Mouse (Mus musculus) neural tube, embryonic 12.5 days (tissue): Measurements from ENCODE around the gene Fzd10. TPM values are rescaled to one million over a fixed set of nuclear protein-coding genes. Genes with fewer than 3 reads are reported as not detected.

Experiments used
- ATAC-seq: fragments of 200-750 bp; cut with Nextera tagmentation; 2 replicates; pipeline ENCODE4 v1.8.0; 2017; ENCODE audit warnings: low read depth, mild to moderate bottlenecking, moderate TSS enrichment, moderate library complexity; ENCODE audit not compliant: low FRiP score
- H3K27ac ChIP-seq: fragments of 300-500 bp; sonication (generic); 2 replicates; pipeline ENCODE4 v1.5.1; 2016
- H3K27me3 ChIP-seq: fragments of 300-500 bp; sonication (generic); replicated peaks from 2 replicates; pipeline ENCODE4 v1.6.1; 2016; ENCODE audit warnings: mild to moderate bottlenecking
- H3K36me3 ChIP-seq: fragments of 300-500 bp; sonication (generic); 2 replicates; pipeline ENCODE4 v1.6.1; 2016; ENCODE audit warnings: mild to moderate bottlenecking
- H3K4me1 ChIP-seq: fragments of 300-500 bp; sonication (generic); 2 replicates; pipeline ENCODE4 v1.6.1; 2016
- H3K4me2 ChIP-seq: fragments of 300-500 bp; sonication (generic); replicated peaks from 2 replicates; pipeline ENCODE4 v1.6.1; 2016; ENCODE audit warnings: mild to moderate bottlenecking
- H3K4me3 ChIP-seq: fragments of 300-500 bp; sonication (generic); 2 replicates; pipeline ENCODE4 v1.5.1; 2016
- H3K9ac ChIP-seq: fragments of 300-500 bp; sonication (generic); 2 replicates; pipeline ENCODE4 v1.6.1; 2016; ENCODE audit warnings: mild to moderate bottlenecking
- H3K9me3 ChIP-seq: fragments of 300-500 bp; sonication (generic); 2 replicates; pipeline ENCODE4 v1.6.1; 2016; ENCODE audit warnings: mild to moderate bottlenecking
- WGBS: fragments of 180-500 bp; shearing (Covaris S2); methylation state at CpG from one replicate; pipeline ENCODE4 v1.1.7; 2016; 5-methylcytosine and 5-hydroxymethylcytosine counted together
- polyA plus RNA-seq: library from polyadenylated mRNA; unstranded; fragments of >200 nt; fragmentation: Nextera tagmentation; extraction: Ambion mirVana; gene quantifications from 2 replicates; pipeline ENCODE4 v1.2.1, GENCODE M21; 2016

The Fzd10 gene
- 20.4 and 23.1 TPM in 2 replicates for polyA plus RNA-seq

DNA sequence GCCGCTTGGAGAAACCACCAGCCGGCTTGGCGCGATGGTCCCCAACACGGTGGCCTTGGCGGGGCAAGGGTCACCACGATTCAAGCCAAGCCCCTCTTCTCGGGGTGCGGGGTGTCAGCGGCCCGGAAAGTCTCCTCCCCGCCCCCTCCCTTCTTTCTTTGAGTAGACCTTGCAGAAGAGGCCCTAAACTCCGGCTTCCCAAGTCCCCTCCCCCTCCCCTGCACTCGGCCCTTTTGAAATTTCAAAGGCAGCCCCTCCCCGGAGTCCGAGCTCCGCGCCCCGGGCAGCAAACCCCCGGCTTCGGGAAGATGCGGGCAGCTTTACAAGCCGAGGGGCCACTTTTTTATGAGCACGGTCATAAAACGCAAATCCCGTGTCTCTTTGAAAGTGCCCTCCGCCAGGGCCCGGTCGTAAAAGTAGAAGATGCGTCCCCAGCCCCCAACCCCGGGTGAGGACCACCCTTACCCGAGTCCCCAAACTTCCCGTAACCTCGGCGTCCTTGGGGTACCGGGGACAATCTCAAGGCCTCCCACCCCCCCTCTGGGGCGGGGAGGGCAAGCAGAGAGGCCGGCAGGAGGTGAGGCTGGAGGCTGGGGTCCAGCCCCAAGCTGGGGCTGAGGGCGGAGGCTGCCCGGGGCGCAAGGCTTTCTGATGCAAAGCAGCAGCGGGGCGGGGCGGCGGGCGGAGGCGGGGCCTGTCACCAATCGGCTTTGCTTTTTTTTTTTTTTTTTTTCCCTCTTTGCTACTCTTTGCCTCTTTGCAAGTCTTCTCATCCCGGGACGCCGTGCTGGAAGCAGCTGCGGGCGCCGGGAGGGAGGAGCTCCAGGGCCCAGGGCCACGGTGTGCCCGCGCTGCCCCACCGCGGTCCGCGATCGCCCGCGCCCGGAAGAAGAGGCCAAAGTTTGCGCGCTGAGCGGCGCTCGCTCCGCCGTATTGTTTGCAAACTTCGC lies at the start of gene Fzd10:
TSS of gene Fzd10 (plus strand) at position 773 of the 950 bp plus-strand sequence.
- H3K36me3 ChIP-seq: no peaks in the 10 kb centered on the region
- WGBS: under 1% methylated on average over 68 of the region's 73 CpGs
- H3K9me3 ChIP-seq: no peaks in the 10 kb centered on the region
- H3K27ac ChIP-seq: peak within 1 kb of the TSS; percentile 90
- H3K4me2 ChIP-seq: peak within 1 kb of the TSS; percentile 86
- H3K9ac ChIP-seq: peak within 1 kb of the TSS; percentile 87
- H3K4me1 ChIP-seq: peaks cover 77% of the 10 kb centered on the region
- no peaks in the 10 kb centered on the region; the same call in 1 of the 2 replicates for H3K27me3 ChIP-seq
- H3K4me3 ChIP-seq: peak within 1 kb of the TSS; percentile 84
- ATAC-seq: peak; percentile 46

DNA sequence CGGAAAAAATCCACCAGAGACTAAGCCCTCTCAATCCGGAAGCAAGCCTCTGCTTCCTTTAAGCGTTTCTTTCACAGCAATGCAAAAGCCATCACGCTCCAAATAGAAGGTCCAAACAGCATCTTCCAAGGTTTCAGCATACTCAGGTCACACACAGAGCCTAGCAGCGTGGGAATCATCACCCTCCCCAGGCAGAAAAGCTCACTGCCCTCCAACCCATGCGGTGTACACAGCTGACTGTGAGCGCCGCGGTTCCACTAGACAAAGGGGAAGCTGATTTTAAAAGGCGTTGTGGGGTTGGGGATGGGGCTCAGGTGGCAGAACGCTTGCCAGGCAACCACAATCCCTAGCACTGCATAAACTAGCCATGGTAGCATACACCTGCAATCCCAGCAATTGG lies 49.2 kb upstream of the Fzd10 start:
- no peaks in the 10 kb centered on the region for H3K27me3 ChIP-seq
- peak; percentile 37; the same call in 1 of the 2 replicates for ATAC-seq
- peak overlapping the region; percentile 56 for H3K4me2 ChIP-seq
- H3K9me3 ChIP-seq: no peaks in the 10 kb centered on the region
- no peak overlapping the region for H3K9ac ChIP-seq
- WGBS: 5% methylated on average over 11 of the region's 11 CpGs
- H3K27ac ChIP-seq: no peak overlapping the region; the same call in 1 of the 2 replicates
- peaks cover 20% of the 10 kb centered on the region for H3K4me1 ChIP-seq
- no peaks in the 10 kb centered on the region for H3K36me3 ChIP-seq
- H3K4me3 ChIP-seq: 0 out of 2 replicates have a peak overlapping the region, but pooled peaks have one; percentile 17

DNA sequence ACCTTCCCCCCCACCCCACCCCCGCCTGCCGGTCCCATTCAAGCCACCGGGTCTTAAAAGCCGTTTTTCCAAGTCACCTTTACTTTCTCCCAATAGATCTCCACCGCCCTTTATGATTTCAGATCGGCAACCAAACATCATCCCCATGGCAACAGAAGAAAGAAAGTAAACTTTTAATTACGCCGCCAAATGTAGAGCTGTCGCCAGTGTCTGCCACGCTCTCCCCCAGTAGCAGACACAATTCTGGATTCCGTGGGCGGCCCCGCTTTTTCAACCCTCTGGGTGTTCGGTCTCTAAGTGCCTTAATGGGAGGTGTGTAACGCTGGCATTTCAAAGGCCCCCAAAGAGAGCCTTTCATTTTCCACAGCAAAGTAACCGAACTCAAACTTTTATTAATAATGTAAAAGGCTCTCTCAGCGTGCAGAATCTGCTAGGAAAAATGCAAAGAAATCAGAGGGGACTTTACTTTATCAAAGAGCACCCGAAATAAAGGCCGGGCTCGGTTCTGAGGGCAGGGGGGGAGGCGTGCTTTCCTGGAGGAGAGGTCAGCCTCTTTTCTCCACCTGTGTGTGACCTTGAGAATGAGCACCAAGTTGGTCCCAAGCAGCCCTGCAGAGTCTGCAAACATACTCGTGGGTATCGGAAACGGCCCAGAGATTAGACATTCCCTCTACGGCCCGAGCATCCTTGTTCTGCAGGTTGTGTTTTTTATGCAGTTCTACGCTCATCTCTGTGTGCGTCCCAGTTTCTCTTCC lies 48.3 kb upstream of the Fzd10 start:
- 8% methylated on average over 28 of the region's 28 CpGs for WGBS

DNA sequence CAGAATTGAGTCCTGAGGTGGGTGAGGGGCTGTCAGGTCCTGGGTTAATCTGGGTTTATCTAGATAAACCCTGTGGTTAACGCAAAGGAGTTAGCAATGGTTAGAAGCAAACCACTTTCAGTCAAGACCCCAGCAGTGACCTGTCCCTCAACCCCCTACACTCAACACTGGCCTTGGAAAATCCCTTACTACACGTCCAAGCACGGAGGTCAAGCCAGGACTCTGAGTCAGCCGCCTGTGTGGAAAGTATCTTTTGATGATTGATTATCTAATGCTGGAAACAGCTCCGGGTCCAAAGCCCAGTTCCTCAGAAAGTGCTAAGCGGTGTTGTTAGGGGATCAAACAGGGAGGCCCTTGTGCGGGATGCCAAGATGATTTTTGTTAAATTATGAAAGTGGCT lies 42.5 kb upstream of the Fzd10 start:
- Histone ChIP-seq H3K9ac (no peak overlapping the region), H3K9me3 (peaks cover 8% of the 10 kb centered on the region; the same call in 1 of the 2 replicates), H3K27ac (no peak overlapping the region), H3K27me3 (no peaks in the 10 kb centered on the region), H3K4me1 (no peaks in the 10 kb centered on the region), H3K4me2 (no peak overlapping the region), H3K36me3 (no peaks in the 10 kb centered on the region), H3K4me3 (no peak overlapping the region)
- no peak for ATAC-seq
- WGBS: 62% methylated on average over 7 of the region's 7 CpGs

More for the DNA sequence above, 48.3 kb upstream of the Fzd10 start:
- no peak overlapping the region for H3K27ac ChIP-seq
- no peaks in the 10 kb centered on the region for H3K9me3 ChIP-seq
- H3K27me3 ChIP-seq: no peaks in the 10 kb centered on the region
- H3K4me2 ChIP-seq: peak overlapping the region; percentile 56
- H3K4me1 ChIP-seq: peaks cover 20% of the 10 kb centered on the region
- ATAC-seq: no peak
- peak overlapping the region; percentile 20; the same call in 1 of the 2 replicates for H3K4me3 ChIP-seq
- no peak overlapping the region for H3K9ac ChIP-seq
- H3K36me3 ChIP-seq: no peaks in the 10 kb centered on the region

DNA sequence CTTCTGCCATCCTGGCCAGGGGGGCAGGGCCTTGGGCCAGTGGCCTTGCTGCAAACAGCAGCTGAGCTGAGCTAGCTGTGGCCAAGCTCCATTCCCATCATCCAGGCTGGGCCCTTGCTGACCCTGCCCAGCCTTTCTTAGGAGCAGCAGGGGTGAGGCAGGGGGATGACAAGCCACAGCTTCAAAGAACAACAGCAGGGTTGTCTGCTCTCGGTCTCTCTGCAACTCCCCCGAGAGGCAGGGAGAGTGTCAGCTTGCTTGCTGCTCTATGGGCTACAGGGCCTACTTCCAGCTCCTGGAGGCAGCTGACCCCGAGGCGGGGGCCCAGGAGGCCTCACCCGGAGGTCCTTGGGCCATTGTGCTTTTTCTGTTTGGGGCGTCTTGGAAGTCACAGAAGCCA lies 33.3 kb upstream of the Fzd10 start:
- Histone ChIP-seq H3K27ac (no peak overlapping the region), H3K27me3 (no peaks in the 10 kb centered on the region), H3K4me1 (peaks cover 20% of the 10 kb centered on the region), H3K4me2 (0 out of 2 replicates have a peak overlapping the region, but pooled peaks have one; percentile 2), H3K36me3 (no peaks in the 10 kb centered on the region), H3K9ac (no peak overlapping the region), H3K4me3 (no peak overlapping the region), H3K9me3 (no peaks in the 10 kb centered on the region)
- no peak for ATAC-seq
- WGBS: 8% methylated on average over 6 of the region's 6 CpGs

DNA sequence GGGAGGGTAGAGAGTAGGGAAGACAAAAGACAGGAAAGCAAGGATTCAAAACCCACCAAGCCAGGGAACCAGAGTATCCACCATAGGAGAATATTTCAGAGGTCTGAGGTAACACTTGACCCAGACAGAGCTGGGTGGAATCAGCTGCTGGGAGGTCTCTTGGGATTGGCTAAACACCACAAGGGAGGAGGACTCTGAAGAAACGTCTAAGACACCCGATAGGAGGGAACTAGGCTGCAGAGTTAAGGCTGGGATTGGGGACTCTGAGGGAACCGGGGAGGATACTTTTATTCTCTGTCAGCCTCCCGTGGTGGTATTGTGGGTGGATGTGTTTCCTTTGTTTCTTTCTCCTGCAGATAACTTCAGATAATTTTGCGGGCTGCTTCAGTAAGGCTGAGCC lies 31.7 kb upstream of the Fzd10 start:
- no peak overlapping the region for H3K27ac ChIP-seq
- H3K4me2 ChIP-seq: no peak overlapping the region
- no peaks in the 10 kb centered on the region for H3K36me3 ChIP-seq
- no peak overlapping the region for H3K4me3 ChIP-seq
- H3K27me3 ChIP-seq: no peaks in the 10 kb centered on the region
- no peak for ATAC-seq
- H3K4me1 ChIP-seq: peaks cover 20% of the 10 kb centered on the region
- no peaks in the 10 kb centered on the region for H3K9me3 ChIP-seq
- H3K9ac ChIP-seq: no peak overlapping the region
- 10% methylated on average over 5 of the region's 5 CpGs for WGBS

DNA sequence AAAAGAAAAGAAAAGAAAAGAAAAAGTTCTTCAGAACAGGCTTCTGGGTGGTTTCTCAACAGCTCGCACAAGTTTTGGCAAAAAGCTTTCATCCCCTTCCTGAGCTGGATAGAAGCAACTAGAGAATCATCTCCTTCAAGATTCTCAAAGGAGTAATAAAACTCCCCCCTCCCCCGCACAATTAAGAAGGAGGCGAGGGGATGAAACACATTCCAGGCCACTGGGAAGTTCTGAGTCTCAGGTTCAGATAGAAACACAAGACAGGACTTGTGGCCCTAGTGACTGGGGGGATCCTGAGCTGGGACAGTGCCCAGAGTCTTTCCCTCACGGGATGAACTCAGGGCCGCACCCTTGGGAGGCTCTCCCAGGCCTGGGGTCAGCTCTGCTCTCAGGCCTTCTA lies 30.6 kb upstream of the Fzd10 start:
- no peak for ATAC-seq
- Histone ChIP-seq H3K4me1 (peaks cover 20% of the 10 kb centered on the region), H3K27ac (no peak overlapping the region), H3K9me3 (no peaks in the 10 kb centered on the region), H3K27me3 (no peaks in the 10 kb centered on the region), H3K36me3 (no peaks in the 10 kb centered on the region), H3K4me2 (no peak overlapping the region), H3K4me3 (no peak overlapping the region), H3K9ac (no peak overlapping the region)
- WGBS: 36% methylated on average over 5 of the region's 5 CpGs

DNA sequence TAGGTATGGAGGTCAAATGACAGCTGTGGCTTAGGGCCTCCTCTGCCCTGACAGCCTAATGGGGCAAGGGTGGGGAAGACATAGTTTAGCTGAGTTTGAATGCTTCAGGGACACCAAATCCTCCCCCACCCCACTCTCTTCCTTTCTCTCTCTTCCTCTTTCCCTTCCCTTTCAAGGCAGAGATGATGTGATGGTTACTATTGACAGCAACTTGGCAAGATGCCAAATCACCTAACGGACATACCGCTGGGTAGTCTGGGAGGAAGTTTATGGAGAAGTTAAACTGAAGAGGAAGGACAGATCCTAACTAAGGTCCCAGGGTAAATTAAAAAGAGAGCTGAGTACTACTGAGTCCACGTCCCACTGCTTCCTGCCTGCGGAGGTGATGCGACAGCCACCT lies 29.8 kb upstream of the Fzd10 start:
- Histone ChIP-seq H3K9me3 (no peaks in the 10 kb centered on the region), H3K36me3 (no peaks in the 10 kb centered on the region), H3K4me1 (peaks cover 20% of the 10 kb centered on the region), H3K4me3 (no peak overlapping the region), H3K9ac (no peak overlapping the region), H3K27ac (no peak overlapping the region), H3K4me2 (no peak overlapping the region), H3K27me3 (no peaks in the 10 kb centered on the region)
- ATAC-seq: no peak
- 83% methylated on average over 5 of the region's 5 CpGs for WGBS

DNA sequence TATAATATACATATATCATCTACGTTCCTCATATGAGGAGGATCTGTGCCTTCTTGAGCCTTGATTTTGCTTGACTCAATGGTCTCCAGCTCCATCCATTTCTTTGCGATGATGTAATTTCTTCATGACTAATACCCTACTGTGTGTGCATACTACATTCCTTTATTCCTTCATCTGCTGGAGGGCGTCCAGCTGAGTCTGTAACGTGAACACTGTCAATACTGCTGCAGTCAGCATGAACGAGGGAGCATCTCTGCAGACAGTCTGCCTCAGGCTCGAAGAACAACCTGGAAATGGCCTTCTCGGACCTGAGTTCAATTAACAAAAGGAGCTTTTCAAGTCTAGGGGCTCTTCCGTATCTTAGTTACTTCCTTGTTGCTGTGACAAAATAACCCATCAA lies 28.9 kb upstream of the Fzd10 start:
- Histone ChIP-seq H3K4me3 (no peak overlapping the region), H3K4me2 (no peak overlapping the region), H3K9me3 (no peaks in the 10 kb centered on the region), H3K27me3 (no peaks in the 10 kb centered on the region), H3K27ac (no peak overlapping the region), H3K4me1 (peaks cover 20% of the 10 kb centered on the region), H3K9ac (no peak overlapping the region), H3K36me3 (no peaks in the 10 kb centered on the region)
- WGBS: 72% methylated on average over 8 of the region's 8 CpGs
- no peak for ATAC-seq

DNA sequence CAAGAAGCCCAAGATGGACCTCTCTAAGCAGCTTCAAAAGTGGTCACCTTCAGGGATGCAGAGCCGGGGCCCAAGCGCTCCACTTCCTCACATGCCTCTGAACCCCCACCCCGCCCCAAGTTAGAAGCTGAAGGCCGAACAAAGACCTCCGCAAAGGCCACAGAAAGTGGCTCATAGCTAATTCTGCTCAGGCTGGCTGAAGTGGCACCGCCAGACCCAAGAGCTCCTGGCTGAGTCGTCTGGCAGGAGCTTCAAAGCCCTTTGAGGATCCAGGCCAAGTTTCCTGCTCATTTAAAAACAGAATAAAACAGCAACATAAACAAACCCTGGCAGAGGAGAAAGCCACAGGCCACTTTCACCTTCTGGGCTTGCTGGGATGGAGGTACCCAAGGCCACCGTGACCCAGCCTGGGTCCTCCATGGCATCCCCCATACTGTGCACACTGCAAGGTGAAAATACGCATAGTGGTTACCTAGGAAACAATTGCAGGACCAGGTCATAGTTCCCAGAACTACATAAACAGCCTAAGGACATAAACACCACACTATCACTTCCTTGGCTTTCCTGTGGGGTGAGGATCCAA lies 24.6 kb upstream of the Fzd10 start:
- Histone ChIP-seq H3K27me3 (no peaks in the 10 kb centered on the region), H3K9me3 (no peaks in the 10 kb centered on the region), H3K27ac (no peak overlapping the region), H3K4me3 (no peak overlapping the region), H3K4me1 (peaks cover 4% of the 10 kb centered on the region), H3K9ac (no peak overlapping the region), H3K36me3 (no peaks in the 10 kb centered on the region), H3K4me2 (no peak overlapping the region)
- no peak for ATAC-seq
- WGBS: 82% methylated on average over 9 of the region's 9 CpGs

DNA sequence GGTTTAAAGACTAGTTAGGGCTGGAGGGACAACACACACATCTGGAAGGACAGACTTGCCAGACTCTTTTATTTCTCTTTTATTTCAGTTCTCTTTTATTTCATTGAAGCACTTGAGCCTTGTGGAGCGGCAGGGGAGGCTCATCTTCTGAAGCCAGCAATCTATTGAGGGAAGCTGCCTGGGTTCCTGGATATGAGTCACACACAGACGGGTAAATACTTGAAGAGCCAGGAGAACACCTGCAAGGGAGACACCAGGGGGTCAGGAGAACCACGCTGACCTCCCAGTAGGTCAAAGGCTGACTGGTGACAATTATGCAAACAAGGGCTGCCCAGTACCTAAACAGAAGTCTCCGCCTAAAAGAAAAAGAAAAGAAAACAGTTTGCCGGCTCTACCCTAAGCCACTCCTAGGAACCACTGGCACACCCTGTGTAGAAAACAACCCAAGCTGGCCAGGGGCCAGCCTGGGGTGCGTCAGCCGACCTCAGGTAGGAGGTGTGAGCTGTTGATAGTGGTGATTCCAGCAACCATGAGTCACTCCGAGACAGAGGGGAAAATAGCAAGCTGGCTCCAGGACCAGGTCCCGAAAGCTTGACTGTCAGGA lies 21.5 kb upstream of the Fzd10 start:
- Histone ChIP-seq H3K4me1 (peaks cover 17% of the 10 kb centered on the region), H3K4me3 (no peak overlapping the region), H3K36me3 (no peaks in the 10 kb centered on the region), H3K27ac (no peak overlapping the region), H3K27me3 (no peaks in the 10 kb centered on the region), H3K9ac (no peak overlapping the region), H3K4me2 (no peak overlapping the region), H3K9me3 (no peaks in the 10 kb centered on the region)
- no peak for ATAC-seq
- 32% methylated on average over 9 of the region's 9 CpGs for whole genome bisulfite sequencing
